Mouse (Mus musculus) heart, postnatal 0 days (tissue): Measurements from ENCODE around the gene Pop4. TPM values are rescaled to one million over a fixed set of nuclear protein-coding genes. Genes with fewer than 3 reads are reported as not detected.

Experiments used
- ATAC-seq: fragments of 200-750 bp; cut with Nextera tagmentation; 2 replicates; pipeline ENCODE4 v1.8.0; 2017; ENCODE audit warnings: low read depth, moderate number of reproducible peaks, moderate library complexity; ENCODE audit not compliant: insufficient read depth
- DNase-seq: peaks from one replicate; pipeline ENCODE4 v3.0.0-alpha.2; 2016; ENCODE audit warnings: low spot score
- H3K27ac ChIP-seq: fragments of 300-500 bp; sonication (generic); 2 replicates; pipeline ENCODE4 v1.5.1; 2014; ENCODE audit warnings: low read depth, mild to moderate bottlenecking
- H3K27me3 ChIP-seq: fragments of 300-500 bp; sonication (generic); 2 replicates; pipeline ENCODE4 v1.6.1; 2014; ENCODE audit warnings: low read length, mixed read lengths; ENCODE audit not compliant: control insufficient read depth, insufficient read depth
- H3K36me3 ChIP-seq: fragments of 300-500 bp; sonication (generic); replicated peaks from 2 replicates; pipeline ENCODE4 v1.6.1; 2014; ENCODE audit warnings: low read length, mixed read lengths; ENCODE audit not compliant: control insufficient read depth, insufficient read depth
- H3K4me1 ChIP-seq: fragments of 300-500 bp; sonication (generic); 2 replicates; pipeline ENCODE4 v1.6.1; 2014; ENCODE audit warnings: antibody characterized with exemption; ENCODE audit not compliant: control insufficient read depth, insufficient read depth
- H3K4me2 ChIP-seq: fragments of 300-500 bp; sonication (generic); 2 replicates; pipeline ENCODE4 v1.6.1; 2014; ENCODE audit warnings: low read depth, mild to moderate bottlenecking, low read length, moderate library complexity
- H3K4me3 ChIP-seq: fragments of 300-500 bp; sonication (generic); 2 replicates; pipeline ENCODE4 v1.5.1; 2014; ENCODE audit warnings: low read depth, low read length
- H3K9ac ChIP-seq: fragments of 300-500 bp; sonication (generic); replicated peaks from 2 replicates; pipeline ENCODE4 v1.6.1; 2014; ENCODE audit warnings: low read depth, low read length, mixed read lengths
- H3K9me3 ChIP-seq: fragments of 300-500 bp; sonication (generic); replicated peaks from 2 replicates; pipeline ENCODE4 v1.6.1; 2016; ENCODE audit warnings: low read length; ENCODE audit not compliant: control insufficient read depth
- CTCF ChIP-seq: IDR thresholded peaks from 2 replicates; pipeline ENCODE4 v1.5.1; 2016; ENCODE audit warnings: antibody characterized with exemption, control low read depth, low read depth
- EP300 ChIP-seq: IDR thresholded peaks from 2 replicates; pipeline ENCODE4 v1.6.1; 2016; ENCODE audit warnings: antibody characterized with exemption, low read depth
- WGBS: fragments of 180-500 bp; shearing (Covaris S2); extraction: QIAGEN DNeasy Blood & Tissue Kit; methylation state at CpG from one replicate; pipeline ENCODE4 v1.1.7; 2014; 5-methylcytosine and 5-hydroxymethylcytosine counted together
- polyA plus RNA-seq: library from polyadenylated mRNA; unstranded; fragments of >200 nt; fragmentation: Nextera tagmentation; extraction: Ambion mirVana; gene quantifications from 2 replicates; pipeline ENCODE4 v1.2.1, GENCODE M21; 2015
- total RNA-seq: library from RNA; depleted of rRNA; stranded (reverse); fragments of >200 nt; gene quantifications from 2 replicates; pipeline ENCODE4 v1.2.3, GENCODE M21; 2014; ENCODE audit warnings: low replicate concordance

Pop4 gene
- total and polyA plus RNA-seq, 2 experiments from 2014 or later, result 26.3 to 27.7 TPM

DNA sequence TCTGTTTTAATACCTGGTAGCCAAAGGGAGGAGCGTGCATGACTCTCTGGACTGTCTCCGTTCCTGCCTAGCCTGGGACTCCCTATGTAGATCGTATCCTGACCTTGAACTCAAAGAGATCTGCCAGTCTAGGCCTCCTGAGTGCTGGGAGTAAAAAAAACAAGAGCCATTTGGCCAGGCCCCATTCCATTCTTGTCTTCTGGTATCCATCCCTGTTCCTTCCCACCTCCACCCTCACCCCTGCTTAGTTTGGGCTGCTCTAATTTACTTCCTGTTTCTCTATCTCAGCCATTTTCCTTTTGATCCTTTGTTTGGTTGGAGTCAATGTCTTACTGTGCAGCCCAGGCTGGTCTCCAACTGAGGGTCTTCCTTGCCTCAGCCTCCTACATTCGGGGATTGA lies 28.8 kb downstream of the Pop4 start:
- H3K4me2 ChIP-seq, result no peak overlapping the region
- H3K4me1 ChIP-seq, result no peaks in the 10 kb centered on the region
- WGBS, result 78% methylated on average over 4 of the region's 4 CpGs
- DNase-seq (no peak), ATAC-seq (no peak)
- no peak overlapping the region for H3K27ac ChIP-seq
- no peaks in the 10 kb centered on the region for H3K9me3 ChIP-seq
- H3K4me3 ChIP-seq, result no peak overlapping the region
- no peaks in the 10 kb centered on the region for H3K27me3 ChIP-seq
- TF ChIP-seq EP300 (no peak), CTCF (no peak)
- no peaks in the 10 kb centered on the region for H3K36me3 ChIP-seq
- no peak overlapping the region for H3K9ac ChIP-seq

- Histone ChIP-seq H3K9me3 (no peaks in the 10 kb centered on the region), H3K27ac (no peak overlapping the region), H3K9ac (no peak overlapping the region), H3K4me2 (no peak overlapping the region), H3K4me1 (no peaks in the 10 kb centered on the region), H3K36me3 (no peaks in the 10 kb centered on the region), H3K4me3 (no peak overlapping the region), H3K27me3 (no peaks in the 10 kb centered on the region)
- no peak for TF ChIP-seq EP300
- TF ChIP-seq CTCF, result no peak
- DNase-seq, result no peak
- ATAC-seq, result no peak
Measured at GRCm38 (mm10) chr7:38237140-38237539, 34.1 kb downstream of the Pop4 start.

DNA sequence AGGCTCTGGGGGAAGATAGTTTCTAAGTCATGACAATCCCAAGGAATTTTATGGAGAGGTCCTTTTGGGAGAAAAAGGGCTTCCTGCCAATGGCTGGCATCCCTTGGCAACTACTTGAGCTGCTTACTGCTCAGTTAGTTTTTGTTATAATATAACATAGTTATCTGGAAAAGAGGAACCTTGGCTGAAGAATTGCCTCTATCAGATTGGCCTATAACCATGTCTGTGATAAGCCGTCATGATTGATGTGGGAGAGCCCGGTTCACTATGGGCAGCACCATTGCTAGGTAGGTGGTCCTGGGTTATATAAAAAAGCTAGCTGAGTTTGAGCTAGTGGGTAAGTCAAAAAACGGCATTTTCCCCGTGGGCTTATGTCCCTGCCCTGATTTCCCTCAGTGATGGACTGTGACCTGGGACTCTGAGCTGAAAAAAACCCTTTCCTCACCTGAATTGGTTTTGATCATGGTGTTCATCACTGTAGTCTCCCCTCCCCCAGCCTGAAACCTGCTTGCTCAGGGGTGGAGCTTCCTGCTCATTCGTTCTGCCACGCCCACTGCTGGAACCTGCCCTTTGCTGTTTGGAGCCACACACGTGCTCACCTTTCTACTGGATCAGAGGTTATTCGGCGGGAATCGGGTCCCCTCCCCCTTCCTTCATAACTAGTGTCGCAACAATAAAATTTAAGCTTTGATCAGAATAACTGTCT lies 34.7 kb downstream of the Pop4 start:
- H3K27me3 ChIP-seq, result no peaks in the 10 kb centered on the region
- H3K4me1 ChIP-seq, result no peaks in the 10 kb centered on the region
- DNase-seq, result no peak
- TF ChIP-seq CTCF, result no peak
- TF ChIP-seq EP300, result no peak
- no peaks in the 10 kb centered on the region for H3K36me3 ChIP-seq
- H3K4me3 ChIP-seq, result no peak overlapping the region
- H3K4me2 ChIP-seq, result no peak overlapping the region
- no peak overlapping the region for H3K27ac ChIP-seq
- H3K9me3 ChIP-seq, result no peaks in the 10 kb centered on the region
- H3K9ac ChIP-seq, result no peak overlapping the region
- 42% methylated on average over 11 of the region's 11 CpGs for WGBS
- no peak for ATAC-seq

DNA sequence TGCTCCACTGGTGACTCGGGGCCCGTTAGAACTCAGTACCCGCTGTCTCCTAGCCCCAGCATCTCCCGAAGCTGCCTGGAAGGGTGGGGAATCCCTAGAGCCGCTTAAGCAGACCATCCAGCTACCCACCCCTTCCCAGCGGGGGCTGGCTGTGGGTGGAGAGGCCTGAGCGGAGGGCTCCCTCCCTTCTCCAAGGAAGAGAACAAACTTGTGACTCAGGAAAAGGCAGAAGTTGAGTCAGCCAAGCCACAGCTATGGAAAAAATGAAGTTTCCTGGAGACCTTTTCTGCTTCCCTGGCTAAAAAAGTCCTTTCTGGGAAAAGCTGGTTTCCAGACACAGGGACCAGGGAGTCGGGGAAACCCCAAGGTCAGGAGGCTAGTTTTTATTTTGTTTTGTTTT lies 40.9 kb downstream of the Pop4 start:
- Histone ChIP-seq H3K9me3 (no peaks in the 10 kb centered on the region), H3K4me2 (no peak overlapping the region), H3K27ac (0 out of 2 replicates have a peak overlapping the region, but pooled peaks have one; percentile 7), H3K27me3 (no peaks in the 10 kb centered on the region), H3K36me3 (no peaks in the 10 kb centered on the region), H3K9ac (no peak overlapping the region), H3K4me1 (peaks cover 4% of the 10 kb centered on the region; the same call in 1 of the 2 replicates), H3K4me3 (no peak overlapping the region)
- WGBS, result 15% methylated on average over 8 of the region's 8 CpGs
- DNase-seq, result no peak
- TF ChIP-seq CTCF (no peak), EP300 (no peak)
- no peak for ATAC-seq

- Histone ChIP-seq H3K4me3 (peak overlapping the region; percentile 69), H3K9me3 (no peaks in the 10 kb centered on the region), H3K36me3 (no peaks in the 10 kb centered on the region), H3K4me1 (peaks cover 18% of the 10 kb centered on the region), H3K9ac (0 out of 2 replicates have a peak overlapping the region, but pooled peaks have one; percentile 69), H3K4me2 (peak overlapping the region; percentile 73), H3K27me3 (no peaks in the 10 kb centered on the region), H3K27ac (no peak overlapping the region)
- DNase-seq (no peak), ATAC-seq (no peak)
- TF ChIP-seq CTCF, result no peak
- no peak for TF ChIP-seq EP300
- 28% methylated on average over 8 of the region's 8 CpGs for WGBS
Measured at GRCm38 (mm10) chr7:38228329-38228728, 42.9 kb downstream of the Pop4 start.

DNA sequence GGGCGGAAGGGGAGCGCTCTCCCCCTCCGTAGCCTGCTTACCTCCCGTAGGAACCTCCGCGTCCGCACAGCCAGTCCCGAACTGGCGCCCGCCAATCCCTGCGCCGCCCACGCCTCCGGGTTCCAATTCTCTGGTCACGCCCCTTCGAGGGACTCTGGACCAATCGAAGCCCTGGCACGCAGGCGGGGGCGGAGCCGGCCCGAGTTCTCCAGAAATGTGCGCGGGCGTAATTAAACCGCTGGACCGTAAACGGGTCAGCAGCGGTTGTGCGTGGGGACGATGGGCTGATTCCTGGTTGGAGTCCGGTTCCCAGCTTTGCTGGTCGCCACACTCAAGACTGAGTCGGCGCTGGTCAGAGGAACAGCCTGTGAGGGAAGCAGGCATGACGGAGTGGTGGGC lies 43.3 kb downstream of the Pop4 start, which contains the start of gene Plekhf1:
Plekhf1 (minus strand) TSS at position 117 of the 399 bp plus-strand sequence.
- peak within 1 kb of the TSS; percentile 94 for H3K27ac ChIP-seq
- ATAC-seq (peak; percentile 85), DNase-seq (peak; percentile 95)
- TF ChIP-seq EP300 (no peak), CTCF (no peak)
- H3K27me3 ChIP-seq, result no peaks in the 10 kb centered on the region
- under 1% methylated on average over 36 of the region's 36 CpGs for WGBS
- H3K4me2 ChIP-seq, result peak within 1 kb of the TSS; percentile 73
- H3K36me3 ChIP-seq, result no peaks in the 10 kb centered on the region
- H3K9ac ChIP-seq, result peak within 1 kb of the TSS; percentile 69
- H3K4me3 ChIP-seq, result peak within 1 kb of the TSS; percentile 69
- no peaks in the 10 kb centered on the region for H3K9me3 ChIP-seq
- H3K4me1 ChIP-seq, result peaks cover 18% of the 10 kb centered on the region
